Comparison of ENCODE assay signal across 11 mouse cellular contexts in genomic region chr1:62750408-62751008, GRCm38 (mm10). TPM values are rescaled to one million over a fixed set of nuclear protein-coding genes. Genes with fewer than 3 reads are reported as not detected.
A peak's percentile ranks its signal among the peaks of the same experiment; 100 is the strongest.
DNase-seq lines count a peak whose midpoint lies in the region.
"Had no signal": no experiment of that assay in that cellular context is flagged by ENCODE, and none has a peak within 500 bp of the region (broad histone marks: within the 10 kb centered on the region; RNA-seq: fewer than 3 reads in every experiment).

No protein-coding gene starts in this region.

- H3K4me3 ChIP-seq in megakaryocyte, embryonic 14.5 days (replicated peaks) = peak overlapping the region; percentile 72
- H3K4me3 ChIP-seq: myocyte had no signal

- H3K9me3 ChIP-seq in megakaryocyte, embryonic 14.5 days = no peaks in the 10 kb centered on the region

- H3K4me1 ChIP-seq in megakaryocyte, embryonic 14.5 days = peaks cover 22% of the 10 kb centered on the region

- intact Hi-C loops in left cerebral cortex, postnatal 36 days (cut with DNase I) = no loop called here

- H3K27me3 ChIP-seq in megakaryocyte, embryonic 14.5 days (replicated peaks) = no peaks in the 10 kb centered on the region

- DNase-seq in heart, adult 11 months = peak; percentile 97
- DNase-seq in heart, postnatal 4 days = no peak
- peak; percentile 41 to 51 for DNase-seq in left cerebral cortex, postnatal 36 days (ENCODE audit: low spot score in 2 of 2)
- no peak for DNase-seq in left cerebral cortex, adult 11 months (ENCODE audit: low spot score)
- DNase-seq in brain, adult 2 months (ENCODE audit: low read depth, low spot score) = peak; percentile 81
- DNase-seq in natural killer cell, adult 2 months (ENCODE audit: low spot score in 2 of 2) = no peak
- no peak for DNase-seq in embryo, embryonic 9.5 days (ENCODE audit: extremely low spot score)
- DNase-seq: adrenal gland, postnatal 25 days; spleen, adult 18-20 months had no signal

- no peaks in the 10 kb centered on the region for H3K36me3 ChIP-seq in megakaryocyte, embryonic 14.5 days (replicated peaks; ENCODE audit: low read length)

RNA-seq across cellular contexts. Expression of gene Nrp2, which starts 47.4 kb away (rescaled TPM):
- 10 to 100 TPM; 44.7 to 50.9 TPM for total RNA-seq in heart, postnatal 4 days (2021)
- 10 to 100 TPM; 19.0 to 39.3 TPM for total RNA-seq in left cerebral cortex, postnatal 36 days (2021)
- 0.39 and 3.2 TPM in 2 replicates for polyA plus RNA-seq in megakaryocyte, embryonic 14.5 days (2012; ENCODE audit: insufficient read depth, low replicate concordance)

Comparison
In these comparisons a context has a peak if more than half of its experiments do, and no peak if none do; other contexts are left out.
1. DNase-seq: peak in heart, adult 11 months (single experiment), left cerebral cortex, postnatal 36 days (2 of 2) and brain, adult 2 months (single experiment); none in heart, postnatal 4 days (single experiment), left cerebral cortex, adult 11 months (single experiment), natural killer cell, adult 2 months (0 of 2) and embryo, embryonic 9.5 days (single experiment).